Mouse (Mus musculus): Measurements from ENCODE around the gene Hpn. TPM values are rescaled to one million over a fixed set of nuclear protein-coding genes. Genes with fewer than 3 reads are reported as not detected.

The Hpn gene
- polyA plus RNA-seq, 1 experiment, result 22.1 TPM

DNA sequence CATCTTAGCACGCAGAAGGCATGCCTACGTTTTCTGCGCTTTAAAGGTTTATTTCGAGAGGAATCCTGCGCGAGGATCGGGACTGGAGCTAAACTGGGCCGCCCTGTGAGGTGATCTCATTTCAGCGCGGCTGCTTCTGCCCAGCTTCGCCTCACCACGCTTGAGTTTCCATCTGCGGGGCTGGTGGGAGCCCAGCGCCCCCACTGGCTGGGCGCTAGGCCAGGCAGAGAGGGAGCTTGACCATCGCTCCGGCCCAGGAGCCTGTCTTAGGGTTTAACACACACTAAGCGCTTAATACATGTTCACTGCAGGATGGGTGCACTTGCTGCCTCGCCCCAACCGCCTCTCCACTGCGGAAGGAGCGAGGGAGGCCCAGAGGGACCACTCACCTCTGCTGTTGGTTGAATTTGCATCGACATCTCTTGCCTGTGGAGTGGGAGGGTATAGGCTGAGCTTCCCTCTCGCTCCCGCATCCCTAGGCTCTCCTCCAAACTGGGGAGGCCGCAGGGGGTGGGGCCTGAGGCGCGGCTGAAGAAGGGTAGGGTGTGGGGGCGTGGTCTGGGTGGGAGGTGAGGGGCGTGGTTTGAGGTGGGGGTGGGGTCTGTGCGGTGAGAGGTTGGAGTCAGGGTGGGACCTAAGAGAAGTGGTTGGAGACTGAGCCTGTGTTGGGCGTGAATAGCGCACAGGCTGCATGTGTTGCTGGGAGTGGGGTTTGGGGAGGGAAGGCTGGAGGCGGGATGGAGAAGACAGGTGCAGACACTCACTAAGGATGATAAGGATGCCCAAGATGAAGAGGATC is 62.3 kb downstream of the Hpn start:
- no peak for TF ChIP-seq POLR2A (IDR thresholded peaks at IDR 0.05; ENCODE audit: low read depth, low read length)
- TF ChIP-seq CTCF (IDR thresholded peaks at IDR 0.05; ENCODE audit: extremely low read depth, insufficient read depth, insufficient read length, insufficient replicate concordance), result no peak
- Histone ChIP-seq H3K27ac (ENCODE audit: insufficient read depth, low read length) (no peak overlapping the region), H3K36me3 (ENCODE audit: control insufficient read depth, insufficient read depth, low read length) (no peaks in the 10 kb centered on the region), H3K4me3 (ENCODE audit: extremely low read depth, insufficient read depth, insufficient read length) (peak overlapping the region; percentile 16; the same call in 1 of the 2 replicates), H3K4me1 (ENCODE audit: control insufficient read depth, insufficient read depth, insufficient read length) (peaks cover 4% of the 10 kb centered on the region; the same call in 1 of the 2 replicates), H3K27me3 (ENCODE audit: control insufficient read depth, insufficient read depth, low read length) (peaks cover 18% of the 10 kb centered on the region)
- no peak for DNase-seq (ENCODE audit: low read depth in 1 of 2, low spot score in 2 of 2)
- WGBS, result 11% methylated on average over 34 of the region's 34 CpGs

GRCm38 (mm10) chr7:31052251-31052635 is 62.8 kb downstream of the Hpn start:
- 11% methylated on average over 22 of the region's 22 CpGs for WGBS
- peaks cover 4% of the 10 kb centered on the region; the same call in 1 of the 2 replicates for H3K4me1 ChIP-seq (ENCODE audit: control insufficient read depth, insufficient read depth, insufficient read length)
- TF ChIP-seq CTCF (IDR thresholded peaks at IDR 0.05; ENCODE audit: extremely low read depth, insufficient read depth, insufficient read length, insufficient replicate concordance), result no peak
- TF ChIP-seq POLR2A (IDR thresholded peaks at IDR 0.05; ENCODE audit: low read depth, low read length), result no peak
- no peak for DNase-seq (ENCODE audit: low read depth in 1 of 2, low spot score in 2 of 2)
- no peak overlapping the region for H3K27ac ChIP-seq (ENCODE audit: insufficient read depth, low read length)
- H3K36me3 ChIP-seq (ENCODE audit: control insufficient read depth, insufficient read depth, low read length), result no peaks in the 10 kb centered on the region
- peak overlapping the region; percentile 16; the same call in 1 of the 2 replicates for H3K4me3 ChIP-seq (ENCODE audit: extremely low read depth, insufficient read depth, insufficient read length)
- H3K27me3 ChIP-seq (ENCODE audit: control insufficient read depth, insufficient read depth, low read length), result peaks cover 18% of the 10 kb centered on the region

- Histone ChIP-seq H3K27me3 (ENCODE audit: control insufficient read depth, insufficient read depth, low read length) (peaks cover 18% of the 10 kb centered on the region), H3K4me3 (ENCODE audit: extremely low read depth, insufficient read depth, insufficient read length) (no peak within 1 kb of the TSS), H3K36me3 (ENCODE audit: control insufficient read depth, insufficient read depth, low read length) (no peaks in the 10 kb centered on the region), H3K4me1 (ENCODE audit: control insufficient read depth, insufficient read depth, insufficient read length) (peaks cover 4% of the 10 kb centered on the region; the same call in 1 of the 2 replicates), H3K27ac (ENCODE audit: insufficient read depth, low read length) (no peak within 1 kb of the TSS)
- no peak for TF ChIP-seq POLR2A (IDR thresholded peaks at IDR 0.05; ENCODE audit: low read depth, low read length)
- TF ChIP-seq CTCF (IDR thresholded peaks at IDR 0.05; ENCODE audit: extremely low read depth, insufficient read depth, insufficient read length, insufficient replicate concordance), result no peak
- no peak for DNase-seq (ENCODE audit: low read depth in 1 of 2, low spot score in 2 of 2)
- 7% methylated on average over 26 of the region's 28 CpGs for WGBS
Observed at GRCm38 (mm10) chr7:31051321-31052021, 63.6 kb downstream of the Hpn start, which contains the start of gene Fxyd7. TSS of gene Fxyd7 (minus strand) at chr7:31051467.

GRCm38 (mm10) chr7:31050921-31051320 is 64.2 kb downstream of the Hpn start:
- H3K4me3 ChIP-seq (ENCODE audit: extremely low read depth, insufficient read depth, insufficient read length), result no peak overlapping the region
- H3K27ac ChIP-seq (ENCODE audit: insufficient read depth, low read length), result no peak overlapping the region
- peaks cover 4% of the 10 kb centered on the region; the same call in 1 of the 2 replicates for H3K4me1 ChIP-seq (ENCODE audit: control insufficient read depth, insufficient read depth, insufficient read length)
- TF ChIP-seq CTCF (IDR thresholded peaks at IDR 0.05; ENCODE audit: extremely low read depth, insufficient read depth, insufficient read length, insufficient replicate concordance) (no peak), POLR2A (IDR thresholded peaks at IDR 0.05; ENCODE audit: low read depth, low read length) (no peak)
- H3K36me3 ChIP-seq (ENCODE audit: control insufficient read depth, insufficient read depth, low read length), result no peaks in the 10 kb centered on the region
- DNase-seq (ENCODE audit: low read depth in 1 of 2, low spot score in 2 of 2), result no peak
- 9% methylated on average over 9 of the region's 9 CpGs for WGBS
- peaks cover 18% of the 10 kb centered on the region for H3K27me3 ChIP-seq (ENCODE audit: control insufficient read depth, insufficient read depth, low read length)

- Histone ChIP-seq H3K4me1 (ENCODE audit: control insufficient read depth, insufficient read depth, insufficient read length) (peaks cover 4% of the 10 kb centered on the region; the same call in 1 of the 2 replicates), H3K27ac (ENCODE audit: insufficient read depth, low read length) (no peak overlapping the region), H3K4me3 (ENCODE audit: extremely low read depth, insufficient read depth, insufficient read length) (no peak overlapping the region), H3K36me3 (ENCODE audit: control insufficient read depth, insufficient read depth, low read length) (no peaks in the 10 kb centered on the region), H3K27me3 (ENCODE audit: control insufficient read depth, insufficient read depth, low read length) (peaks cover 18% of the 10 kb centered on the region)
- no peak for DNase-seq (ENCODE audit: low read depth in 1 of 2, low spot score in 2 of 2)
- 10% methylated on average over 6 of the region's 6 CpGs for WGBS
- TF ChIP-seq CTCF (IDR thresholded peaks at IDR 0.05; ENCODE audit: extremely low read depth, insufficient read depth, insufficient read length, insufficient replicate concordance) (no peak), POLR2A (IDR thresholded peaks at IDR 0.05; ENCODE audit: low read depth, low read length) (no peak)
Observed at GRCm38 (mm10) chr7:31050487-31050886, 64.6 kb downstream of the Hpn start.

- WGBS, result 6% methylated on average over 11 of the region's 15 CpGs
- DNase-seq (ENCODE audit: low read depth in 1 of 2, low spot score in 2 of 2), result no peak
- Histone ChIP-seq H3K27ac (ENCODE audit: insufficient read depth, low read length) (no peak overlapping the region), H3K4me3 (ENCODE audit: extremely low read depth, insufficient read depth, insufficient read length) (no peak overlapping the region), H3K27me3 (ENCODE audit: control insufficient read depth, insufficient read depth, low read length) (peaks cover 18% of the 10 kb centered on the region), H3K36me3 (ENCODE audit: control insufficient read depth, insufficient read depth, low read length) (no peaks in the 10 kb centered on the region), H3K4me1 (ENCODE audit: control insufficient read depth, insufficient read depth, insufficient read length) (peaks cover 4% of the 10 kb centered on the region; the same call in 1 of the 2 replicates)
- TF ChIP-seq CTCF (IDR thresholded peaks at IDR 0.05; ENCODE audit: extremely low read depth, insufficient read depth, insufficient read length, insufficient replicate concordance) (no peak), POLR2A (IDR thresholded peaks at IDR 0.05; ENCODE audit: low read depth, low read length) (no peak)
Observed at GRCm38 (mm10) chr7:31049846-31050281, 65.2 kb downstream of the Hpn start.
